Mouse (Mus musculus): Measurements from ENCODE around the gene Smpd1. TPM values are rescaled to one million over a fixed set of nuclear protein-coding genes. Genes with fewer than 3 reads are reported as not detected.

The Smpd1 gene
- 10 to 100 TPM; 83.8 to 89.3 TPM for total RNA-seq (2021)
- long read RNA-seq, transcript Smpd1-201 (6 exons, 2,412 nt) = major isoform, 157 of 168 reads
- long read RNA-seq, partial matches to known transcripts = 9 of 168 reads
- long read RNA-seq, other reads (novel, unspliced or antisense) = 2 of 168 reads

- peak; percentile 90 to 93 for DNase-seq (ENCODE audit: low spot score in 2 of 2)
Observed at GRCm38 (mm10) chr7:105554212-105554942, at the start of gene Smpd1. Gene Smpd1 (plus strand): TSS chr7:105554360.

- no peak for DNase-seq (ENCODE audit: low spot score in 2 of 2)
Observed at GRCm38 (mm10) chr7:105507257-105507656, 46.9 kb upstream of the Smpd1 start.

- DNase-seq (ENCODE audit: low spot score in 2 of 2) = peak in 1 of 2 experiments; percentile 7
Observed at GRCm38 (mm10) chr7:105510143-105510542, 44.0 kb upstream of the Smpd1 start.

- DNase-seq (ENCODE audit: low spot score in 2 of 2) = no peak
Observed at GRCm38 (mm10) chr7:105513845-105514291, 40.3 kb upstream of the Smpd1 start.

GRCm38 (mm10) chr7:105514561-105514960 lies 39.6 kb upstream of the Smpd1 start:
- peak in 1 of 2 experiments; percentile 6 for DNase-seq (ENCODE audit: low spot score in 2 of 2)

GRCm38 (mm10) chr7:105515178-105515577 lies 39.0 kb upstream of the Smpd1 start:
- DNase-seq (ENCODE audit: low spot score in 2 of 2) = peak in 1 of 2 experiments; percentile 48

- DNase-seq (ENCODE audit: low spot score in 2 of 2) = no peak
Observed at GRCm38 (mm10) chr7:105516669-105517360, 37.3 kb upstream of the Smpd1 start.

GRCm38 (mm10) chr7:105519336-105519735 lies 34.8 kb upstream of the Smpd1 start:
- DNase-seq (ENCODE audit: low spot score in 2 of 2) = peak; percentile 31 to 54

- DNase-seq (ENCODE audit: low spot score in 2 of 2) = no peak
Observed at GRCm38 (mm10) chr7:105519771-105520170, 34.4 kb upstream of the Smpd1 start.

- DNase-seq (ENCODE audit: low spot score in 2 of 2) = no peak
Observed at GRCm38 (mm10) chr7:105520201-105520600, 34.0 kb upstream of the Smpd1 start.

GRCm38 (mm10) chr7:105524222-105524621 lies 29.9 kb upstream of the Smpd1 start:
- DNase-seq (ENCODE audit: low spot score in 2 of 2) = no peak

GRCm38 (mm10) chr7:105527306-105527937 lies 26.7 kb upstream of the Smpd1 start:
- DNase-seq (ENCODE audit: low spot score in 2 of 2) = peak in 1 of 2 experiments; percentile 54

- no peak for DNase-seq (ENCODE audit: low spot score in 2 of 2)
Observed at GRCm38 (mm10) chr7:105528094-105528493, 26.1 kb upstream of the Smpd1 start.

GRCm38 (mm10) chr7:105534162-105534561 lies 20.0 kb upstream of the Smpd1 start:
- DNase-seq (ENCODE audit: low spot score in 2 of 2) = no peak

GRCm38 (mm10) chr7:105545986-105546385 lies 8.2 kb upstream of the Smpd1 start:
- no peak for DNase-seq (ENCODE audit: low spot score in 2 of 2)

- DNase-seq (ENCODE audit: low spot score in 2 of 2) = no peak
Observed at GRCm38 (mm10) chr7:105547970-105548369, 6.2 kb upstream of the Smpd1 start.

GRCm38 (mm10) chr7:105549035-105549434 lies 5.1 kb upstream of the Smpd1 start:
- peak in 1 of 2 experiments; percentile 76 for DNase-seq (ENCODE audit: low spot score in 2 of 2)

- DNase-seq (ENCODE audit: low spot score in 2 of 2) = no peak
Observed at GRCm38 (mm10) chr7:105553456-105554211, 526 bp upstream of the Smpd1 start.

GRCm38 (mm10) chr7:105555571-105555970 lies 1.4 kb downstream of the Smpd1 start:
- no peak for DNase-seq (ENCODE audit: low spot score in 2 of 2)

GRCm38 (mm10) chr7:105556406-105556805 lies 2.2 kb downstream of the Smpd1 start:
- no peak for DNase-seq (ENCODE audit: low spot score in 2 of 2)

- DNase-seq (ENCODE audit: low spot score in 2 of 2) = no peak
Observed at GRCm38 (mm10) chr7:105557671-105558070, 3.5 kb downstream of the Smpd1 start.
